Comparison of ENCODE assay signal across 25 mouse cellular contexts in genomic region chr15:94646012-94646411, GRCm38 (mm10). TPM values are rescaled to one million over a fixed set of nuclear protein-coding genes. Genes with fewer than 3 reads are reported as not detected.
DNase-seq lines count a peak whose midpoint lies in the region; ATAC-seq and TF ChIP-seq lines count a peak whose summit lies in the region.
"Had no signal": no experiment of that assay in that cellular context is flagged by ENCODE, and none has a peak within 500 bp of the region (broad histone marks: within the 10 kb centered on the region; RNA-seq: fewer than 3 reads in every experiment).

No protein-coding gene starts in this region.

- H3K4me1 ChIP-seq in hindbrain, embryonic 10.5 days (replicated peaks) = peaks cover 30% of the 10 kb centered on the region
- peaks cover 19% of the 10 kb centered on the region; the same call in 1 of the 2 replicates for H3K4me1 ChIP-seq in hindbrain, embryonic 14.5 days (replicated peaks; ENCODE audit: control insufficient read depth, insufficient read depth, low read length)
- H3K4me1 ChIP-seq in limb, embryonic 12.5 days (replicated peaks) = no peaks in the 10 kb centered on the region
- no peaks in the 10 kb centered on the region; the same call in 1 of the 2 replicates for H3K4me1 ChIP-seq in limb, embryonic 10.5 days
- peaks cover 10% of the 10 kb centered on the region for H3K4me1 ChIP-seq in midbrain, embryonic 11.5 days (ENCODE audit: control insufficient read depth, insufficient read depth, low read length)
- peaks cover 4% of the 10 kb centered on the region; the same call in 1 of the 2 replicates for H3K4me1 ChIP-seq in midbrain, postnatal 0 days (ENCODE audit: insufficient read depth, low read length)
- peaks cover 29% of the 10 kb centered on the region for H3K4me1 ChIP-seq in midbrain, embryonic 13.5 days (replicated peaks)
- peaks cover 4% of the 10 kb centered on the region for H3K4me1 ChIP-seq in midbrain, embryonic 16.5 days (ENCODE audit: control insufficient read depth, insufficient read depth, low read length)
- H3K4me1 ChIP-seq: embryonic facial prominence, embryonic 12.5 days had no signal

- no peak overlapping the region for H3K4me2 ChIP-seq in hindbrain, embryonic 14.5 days (replicated peaks)
- no peak overlapping the region for H3K4me2 ChIP-seq in limb, embryonic 12.5 days
- no peak overlapping the region for H3K4me2 ChIP-seq in midbrain, embryonic 11.5 days
- H3K4me2 ChIP-seq in midbrain, postnatal 0 days (ENCODE audit: low read depth, low read length, poor library complexity, severe bottlenecking) = no peak overlapping the region
- no peak overlapping the region for H3K4me2 ChIP-seq in midbrain, embryonic 13.5 days (replicated peaks)
- H3K4me2 ChIP-seq in midbrain, embryonic 16.5 days (ENCODE audit: low read length) = no peak overlapping the region
- H3K4me2 ChIP-seq: embryonic facial prominence, embryonic 12.5 days; forebrain, embryonic 13.5 days had no signal

- H3K27me3 ChIP-seq in hindbrain, embryonic 10.5 days (ENCODE audit: insufficient read depth, poor library complexity, severe bottlenecking) = no peaks in the 10 kb centered on the region
- H3K27me3 ChIP-seq in hindbrain, embryonic 14.5 days (ENCODE audit: control insufficient read depth, insufficient read depth, low read length) = no peaks in the 10 kb centered on the region
- H3K27me3 ChIP-seq in limb, embryonic 12.5 days = no peaks in the 10 kb centered on the region
- H3K27me3 ChIP-seq in limb, embryonic 10.5 days (ENCODE audit: low read depth, poor library complexity, severe bottlenecking) = no peaks in the 10 kb centered on the region
- no peaks in the 10 kb centered on the region for H3K27me3 ChIP-seq in midbrain, embryonic 11.5 days (ENCODE audit: control insufficient read depth, insufficient read depth, low read length)
- no peaks in the 10 kb centered on the region for H3K27me3 ChIP-seq in midbrain, postnatal 0 days (ENCODE audit: insufficient read depth, low read length)
- no peaks in the 10 kb centered on the region for H3K27me3 ChIP-seq in midbrain, embryonic 13.5 days
- no peaks in the 10 kb centered on the region for H3K27me3 ChIP-seq in midbrain, embryonic 16.5 days (ENCODE audit: control insufficient read depth, insufficient read depth, low read depth, low read length)
- H3K27me3 ChIP-seq: CH12.LX; embryonic facial prominence, embryonic 12.5 days; Patski had no signal

- no peak for ATAC-seq in hindbrain, embryonic 14.5 days (ENCODE audit: low FRiP score)
- no peak for ATAC-seq in limb, embryonic 12.5 days (ENCODE audit: insufficient number of reproducible peaks, insufficient read depth, low FRiP score, low TSS enrichment, low read depth)
- ATAC-seq in midbrain, embryonic 11.5 days (ENCODE audit: low FRiP score) = peak; percentile 78
- ATAC-seq in midbrain, postnatal 0 days (ENCODE audit: low FRiP score) = no peak
- peak; percentile 58; the same call in 1 of the 2 replicates for ATAC-seq in midbrain, embryonic 13.5 days
- ATAC-seq in midbrain, embryonic 16.5 days = no peak
- ATAC-seq: activated CD4-positive, CD25-positive, alpha-beta regulatory T cell, adult 4 months; CD4-positive, CD25-positive, alpha-beta regulatory T cell, adult 4 months; forebrain, embryonic 13.5 days; Patski had no signal

- DNase-seq in hindbrain, embryonic 10.5 days (ENCODE audit: low spot score) = no peak
- no peak for DNase-seq in hindbrain, embryonic 14.5 days (ENCODE audit: low spot score)
- DNase-seq in limb, embryonic 10.5 days (ENCODE audit: low spot score) = no peak
- DNase-seq in midbrain, embryonic 11.5 days (ENCODE audit: low spot score, missing footprints) = peak; percentile 88
- DNase-seq in midbrain, postnatal 0 days (ENCODE audit: low spot score) = no peak
- DNase-seq: adrenal gland, adult 8-10 months; adrenal gland, postnatal 14 days; adrenal gland, postnatal 36 days; B cell, adult 2 months; cerebellum, adult 11-12 months; cerebellum, adult 2 months; cerebellum, adult 9-10 months; cerebellum, postnatal 10 days; cerebellum, postnatal 25 days had no signal

- H3K27ac ChIP-seq in hindbrain, embryonic 10.5 days = 0 out of 2 replicates have a peak overlapping the region, but pooled peaks have one; percentile 53
- no peak overlapping the region for H3K27ac ChIP-seq in hindbrain, embryonic 14.5 days
- H3K27ac ChIP-seq in limb, embryonic 12.5 days = 0 out of 2 replicates have a peak overlapping the region, but pooled peaks have one; percentile 17
- no peak overlapping the region for H3K27ac ChIP-seq in limb, embryonic 10.5 days
- peak overlapping the region; percentile 57 for H3K27ac ChIP-seq in midbrain, embryonic 11.5 days (ENCODE audit: low read depth, low read length)
- no peak overlapping the region for H3K27ac ChIP-seq in midbrain, postnatal 0 days (ENCODE audit: low read depth, low read length)
- H3K27ac ChIP-seq in midbrain, embryonic 13.5 days = peak overlapping the region; percentile 44
- no peak overlapping the region for H3K27ac ChIP-seq in midbrain, embryonic 16.5 days (ENCODE audit: low read length)
- H3K27ac ChIP-seq: embryonic facial prominence, embryonic 10.5 days; embryonic facial prominence, embryonic 12.5 days; forebrain, embryonic 13.5 days had no signal

- no peak overlapping the region for H3K9ac ChIP-seq in hindbrain, embryonic 14.5 days
- no peak overlapping the region for H3K9ac ChIP-seq in limb, embryonic 12.5 days (replicated peaks)
- no peak overlapping the region for H3K9ac ChIP-seq in midbrain, embryonic 11.5 days (ENCODE audit: low read length)
- no peak overlapping the region for H3K9ac ChIP-seq in midbrain, postnatal 0 days (replicated peaks; ENCODE audit: low read length, poor library complexity, severe bottlenecking)
- no peak overlapping the region for H3K9ac ChIP-seq in midbrain, embryonic 13.5 days (replicated peaks)
- H3K9ac ChIP-seq in midbrain, embryonic 16.5 days (ENCODE audit: low read depth, low read length) = no peak overlapping the region
- H3K9ac ChIP-seq: embryonic facial prominence, embryonic 12.5 days; forebrain, embryonic 13.5 days had no signal

- TF ChIP-seq CTCF in midbrain, postnatal 0 days (IDR thresholded peaks at IDR 0.05) = no peak

- no peaks in the 10 kb centered on the region for H3K9me3 ChIP-seq in hindbrain, embryonic 10.5 days
- no peaks in the 10 kb centered on the region for H3K9me3 ChIP-seq in hindbrain, embryonic 14.5 days (ENCODE audit: control insufficient read depth, low read length)
- H3K9me3 ChIP-seq in limb, embryonic 12.5 days = no peaks in the 10 kb centered on the region
- no peaks in the 10 kb centered on the region for H3K9me3 ChIP-seq in limb, embryonic 10.5 days (replicated peaks)
- no peaks in the 10 kb centered on the region for H3K9me3 ChIP-seq in midbrain, embryonic 11.5 days (ENCODE audit: control insufficient read depth, low read length)
- no peaks in the 10 kb centered on the region for H3K9me3 ChIP-seq in midbrain, postnatal 0 days (ENCODE audit: low read length)
- no peaks in the 10 kb centered on the region for H3K9me3 ChIP-seq in midbrain, embryonic 13.5 days
- no peaks in the 10 kb centered on the region for H3K9me3 ChIP-seq in midbrain, embryonic 16.5 days (replicated peaks; ENCODE audit: control insufficient read depth, low read length, poor library complexity, severe bottlenecking)
- H3K9me3 ChIP-seq: embryonic facial prominence, embryonic 10.5 days; embryonic facial prominence, embryonic 12.5 days; forebrain, embryonic 13.5 days had no signal

- H3K36me3 ChIP-seq in hindbrain, embryonic 10.5 days = no peaks in the 10 kb centered on the region
- no peaks in the 10 kb centered on the region for H3K36me3 ChIP-seq in hindbrain, embryonic 14.5 days (replicated peaks; ENCODE audit: control insufficient read depth, insufficient read depth)
- no peaks in the 10 kb centered on the region for H3K36me3 ChIP-seq in limb, embryonic 12.5 days
- H3K36me3 ChIP-seq in limb, embryonic 10.5 days = no peaks in the 10 kb centered on the region
- no peaks in the 10 kb centered on the region for H3K36me3 ChIP-seq in midbrain, embryonic 11.5 days (ENCODE audit: control insufficient read depth, insufficient read depth, low read length)
- H3K36me3 ChIP-seq in midbrain, postnatal 0 days (ENCODE audit: insufficient read depth, low read length) = no peaks in the 10 kb centered on the region
- no peaks in the 10 kb centered on the region for H3K36me3 ChIP-seq in midbrain, embryonic 13.5 days
- H3K36me3 ChIP-seq in midbrain, embryonic 16.5 days (ENCODE audit: control insufficient read depth, insufficient read depth, low read length) = no peaks in the 10 kb centered on the region
- H3K36me3 ChIP-seq: embryonic facial prominence, embryonic 10.5 days; embryonic facial prominence, embryonic 12.5 days; G1E had no signal

- H3K4me3 ChIP-seq in hindbrain, embryonic 10.5 days = no peak overlapping the region
- no peak overlapping the region for H3K4me3 ChIP-seq in hindbrain, embryonic 14.5 days (replicated peaks; ENCODE audit: low read length)
- no peak overlapping the region for H3K4me3 ChIP-seq in limb, embryonic 12.5 days (replicated peaks)
- H3K4me3 ChIP-seq in limb, embryonic 10.5 days = no peak overlapping the region
- H3K4me3 ChIP-seq in midbrain, embryonic 11.5 days (ENCODE audit: low read depth, low read length) = no peak overlapping the region
- no peak overlapping the region for H3K4me3 ChIP-seq in midbrain, postnatal 0 days (ENCODE audit: low read depth, low read length)
- H3K4me3 ChIP-seq in midbrain, embryonic 13.5 days (replicated peaks) = no peak overlapping the region
- no peak overlapping the region for H3K4me3 ChIP-seq in midbrain, embryonic 16.5 days (ENCODE audit: low read depth, low read length)
- H3K4me3 ChIP-seq: embryonic facial prominence, embryonic 10.5 days; embryonic facial prominence, embryonic 12.5 days; forebrain, embryonic 13.5 days had no signal

- 62% methylated on average over 6 of the region's 6 CpGs for WGBS in hindbrain, embryonic 10.5 days
- 37% methylated on average over 6 of the region's 6 CpGs for WGBS in hindbrain, embryonic 14.5 days
- 38% methylated on average over 6 of the region's 6 CpGs for WGBS in limb, embryonic 12.5 days
- 62% methylated on average over 6 of the region's 6 CpGs for WGBS in limb, embryonic 10.5 days
- WGBS in midbrain, embryonic 11.5 days = 49% methylated on average over 6 of the region's 6 CpGs
- 45% methylated on average over 6 of the region's 6 CpGs for WGBS in midbrain, postnatal 0 days
- 29% methylated on average over 6 of the region's 6 CpGs for WGBS in midbrain, embryonic 13.5 days
- 36% methylated on average over 6 of the region's 6 CpGs for WGBS in midbrain, embryonic 16.5 days

RNA-seq across cellular contexts. Expression of gene Tmem117, which starts 17.0 kb away (rescaled TPM):
- 1.0 and 1.2 TPM in 2 replicates for polyA plus RNA-seq in hindbrain, embryonic 10.5 days (2016; fragmentation: Nextera tagmentation; extraction: Ambion mirVana)
- polyA plus RNA-seq in hindbrain, embryonic 14.5 days (2014; fragmentation: Nextera tagmentation; extraction: Ambion mirVana) = 16.1 and 16.9 TPM in 2 replicates
- 3.4 and 3.7 TPM in 2 replicates for polyA plus RNA-seq in limb, embryonic 12.5 days (2016; fragmentation: Nextera tagmentation; extraction: Ambion mirVana)
- polyA plus RNA-seq in limb, embryonic 10.5 days (2016; fragmentation: Nextera tagmentation; extraction: Ambion mirVana) = 0.77 and 0.99 TPM in 2 replicates
- 1.5 and 1.7 TPM in 2 replicates for polyA plus RNA-seq in midbrain, embryonic 11.5 days (2014; fragmentation: Nextera tagmentation; extraction: Ambion mirVana)
- 19.1 and 26.4 TPM in 2 replicates for total RNA-seq in midbrain, postnatal 0 days (2014; rRNA removed)
- polyA plus RNA-seq in midbrain, postnatal 0 days (2015; fragmentation: Nextera tagmentation; extraction: Ambion mirVana) = 19.9 and 20.4 TPM in 2 replicates
- 3.3 and 3.8 TPM in 2 replicates for polyA plus RNA-seq in midbrain, embryonic 13.5 days (2015; fragmentation: Nextera tagmentation; extraction: Ambion mirVana)
- 13.2 and 17.8 TPM in 2 replicates for polyA plus RNA-seq in midbrain, embryonic 16.5 days (2015; fragmentation: Nextera tagmentation; extraction: Ambion mirVana)
- total RNA-seq: CH12.LX had no signal
- polyA plus RNA-seq: CD4-positive, CD25-positive, alpha-beta regulatory T cell, adult 4 months; G1E had no signal

RNA-seq across cellular contexts. Expression of gene Twf1, which starts 56.3 kb away (rescaled TPM):
- polyA plus RNA-seq in hindbrain, embryonic 10.5 days (2016; fragmentation: Nextera tagmentation; extraction: Ambion mirVana) = 78.3 and 84.9 TPM in 2 replicates
- 80.3 and 85.3 TPM in 2 replicates for polyA plus RNA-seq in hindbrain, embryonic 14.5 days (2014; fragmentation: Nextera tagmentation; extraction: Ambion mirVana)
- 55.3 and 58.3 TPM in 2 replicates for polyA plus RNA-seq in limb, embryonic 12.5 days (2016; fragmentation: Nextera tagmentation; extraction: Ambion mirVana)
- polyA plus RNA-seq in limb, embryonic 10.5 days (2016; fragmentation: Nextera tagmentation; extraction: Ambion mirVana) = 55.5 and 64.1 TPM in 2 replicates
- 112 and 120 TPM in 2 replicates for polyA plus RNA-seq in midbrain, embryonic 11.5 days (2014; fragmentation: Nextera tagmentation; extraction: Ambion mirVana)
- total RNA-seq in midbrain, postnatal 0 days (2014; rRNA removed) = 35.3 and 40.4 TPM in 2 replicates
- 64.9 and 65.6 TPM in 2 replicates for polyA plus RNA-seq in midbrain, postnatal 0 days (2015; fragmentation: Nextera tagmentation; extraction: Ambion mirVana)
- polyA plus RNA-seq in midbrain, embryonic 13.5 days (2015; fragmentation: Nextera tagmentation; extraction: Ambion mirVana) = 97.1 and 103 TPM in 2 replicates
- 71.4 and 79.5 TPM in 2 replicates for polyA plus RNA-seq in midbrain, embryonic 16.5 days (2015; fragmentation: Nextera tagmentation; extraction: Ambion mirVana)

Comparison
In these comparisons a context has a peak if more than half of its experiments do, and no peak if none do; other contexts are left out.
1. H3K27ac ChIP-seq: peak in hindbrain, embryonic 10.5 days (single experiment), limb, embryonic 12.5 days (single experiment), midbrain, embryonic 11.5 days (single experiment) and midbrain, embryonic 13.5 days (single experiment); none in hindbrain, embryonic 14.5 days (single experiment), limb, embryonic 10.5 days (single experiment), midbrain, postnatal 0 days (single experiment) and midbrain, embryonic 16.5 days (single experiment).
2. ATAC-seq: peak in midbrain, embryonic 11.5 days (single experiment) and midbrain, embryonic 13.5 days (single experiment); none in hindbrain, embryonic 14.5 days (single experiment), limb, embryonic 12.5 days (single experiment), midbrain, postnatal 0 days (single experiment) and midbrain, embryonic 16.5 days (single experiment).